Mouse (Mus musculus): ENCODE data around the gene Frem2. TPM values are rescaled to one million over a fixed set of nuclear protein-coding genes. Genes with fewer than 3 reads are reported as not detected.

Gene Frem2
- total RNA-seq, 2 experiments from 2014 or later, result 24.6 to 28.5 TPM

GRCm38 (mm10) chr3:53469650-53470049, 187.5 kb downstream of the Frem2 start:
- no peak for DNase-seq (ENCODE audit: low spot score in 2 of 2)

- DNase-seq (ENCODE audit: low spot score in 2 of 2), result no peak
Observed at GRCm38 (mm10) chr3:53467356-53467755, 189.8 kb downstream of the Frem2 start.

- DNase-seq (ENCODE audit: low spot score in 2 of 2), result no peak
Observed at GRCm38 (mm10) chr3:53466481-53466880, 190.7 kb downstream of the Frem2 start.

- no peak for DNase-seq (ENCODE audit: low spot score in 2 of 2)
Observed at GRCm38 (mm10) chr3:53465330-53465729, 191.8 kb downstream of the Frem2 start.

- no peak for DNase-seq (ENCODE audit: low spot score in 2 of 2)
Observed at GRCm38 (mm10) chr3:53464146-53464698, 192.9 kb downstream of the Frem2 start.

Other genes starting within 250 kb of the Frem2 start
- gene Nhlrc3, start 194.0 kb downstream of the Frem2 start, total RNA-seq (2021), result 1 to 10 TPM; 7.3 to 7.9 TPM
- 10 to 100 TPM; 14.8 to 19.7 TPM for gene Proser1, start 193.7 kb downstream of the Frem2 start, total RNA-seq (2021)
- not detected for gene Stoml3, start 168.7 kb downstream of the Frem2 start, total RNA-seq (2021)
- gene Gm10985, start 187.7 kb upstream of the Frem2 start, total RNA-seq (2021), result not detected
- gene Ufm1, start 206.5 kb upstream of the Frem2 start, total RNA-seq (2021), result 10 to 100 TPM; 67.7 to 76.8 TPM

Data from gastrocnemius, postnatal 4 days (tissue).